Mouse (Mus musculus) retina, embryonic 14.5 days (tissue): Measurements from ENCODE around the gene Ralgds.
A peak's percentile ranks its signal among the peaks of the same experiment; 100 is the strongest.
"Not testable (repeated sequence)": the region's sequence is repeated elsewhere in the genome, so short reads cannot be mapped to it uniquely, and the experiment has no call there.

Experiments
- DNase-seq: peaks from one replicate; pipeline ENCODE4 v3.0.0-alpha.2; 2015; ENCODE audit warnings: low spot score

Ralgds gene

GRCm38 (mm10) chr2:28505795-28506194, 7.1 kb upstream of the Ralgds start, which contains the start of gene Gm10134:
Gene Gm10134, plus strand, starts transcription at chr2:28506095.
- no peak for DNase-seq

- DNase-seq, result no peak
These were observed 6.6 kb upstream of the Ralgds start for GRCm38 (mm10) chr2:28506291-28506690.

GRCm38 (mm10) chr2:28511600-28511999, 1.3 kb upstream of the Ralgds start:
- not testable (repeated sequence) for DNase-seq

GRCm38 (mm10) chr2:28513431-28514370, 776 bp downstream of the Ralgds start:
- peak; percentile 49 for DNase-seq

- peak; percentile 92 for DNase-seq
These were observed 1.6 kb downstream of the Ralgds start for GRCm38 (mm10) chr2:28514489-28514888.

GRCm38 (mm10) chr2:28517206-28517909, 4.4 kb downstream of the Ralgds start:
- peak; percentile 87 for DNase-seq

GRCm38 (mm10) chr2:28518231-28518630, 5.3 kb downstream of the Ralgds start:
- no peak for DNase-seq

- no peak for DNase-seq
These were observed 7.7 kb downstream of the Ralgds start for GRCm38 (mm10) chr2:28520581-28520980.

- no peak for DNase-seq
These were observed 8.7 kb downstream of the Ralgds start for GRCm38 (mm10) chr2:28521571-28522151.

- DNase-seq, result no peak
These were observed 9.2 kb downstream of the Ralgds start for GRCm38 (mm10) chr2:28522166-28522565.

GRCm38 (mm10) chr2:28523643-28524117, 10.8 kb downstream of the Ralgds start:
- DNase-seq, result peak; percentile 59

- DNase-seq, result no peak
These were observed 11.5 kb downstream of the Ralgds start for GRCm38 (mm10) chr2:28524406-28524805.

GRCm38 (mm10) chr2:28525219-28525942, 12.5 kb downstream of the Ralgds start:
- DNase-seq, result peak; percentile 85

GRCm38 (mm10) chr2:28525943-28526876, 13.3 kb downstream of the Ralgds start:
- peak; percentile 45 for DNase-seq

GRCm38 (mm10) chr2:28527436-28528353, 14.8 kb downstream of the Ralgds start:
- DNase-seq, result no peak

GRCm38 (mm10) chr2:28528354-28528730, 15.4 kb downstream of the Ralgds start:
- no peak for DNase-seq

GRCm38 (mm10) chr2:28529856-28530255, 16.9 kb downstream of the Ralgds start:
- DNase-seq, result no peak

GRCm38 (mm10) chr2:28530311-28530710, 17.4 kb downstream of the Ralgds start:
- no peak for DNase-seq

GRCm38 (mm10) chr2:28532938-28533771, 20.2 kb downstream of the Ralgds start:
- DNase-seq, result peak; percentile 89
